Mouse (Mus musculus): Measurements from ENCODE around the gene Iqcg.

- TF ChIP-seq CTCF (IDR thresholded peaks at IDR 0.05; ENCODE audit: extremely low read depth, insufficient read length, insufficient replicate concordance, low read depth, low read length) (no peak), POLR2A (IDR thresholded peaks at IDR 0.05; ENCODE audit: low read depth, low read length) (no peak)
Observed at GRCm38 (mm10) chr16:33062682-33063131, 6.7 kb upstream of the Iqcg start.

Measured in small intestine, adult 2 months (tissue).